Mouse (Mus musculus) right cerebral cortex, adult 18-20 months (tissue): ENCODE data around the gene Wdfy1.

Experiments used
- DNase-seq: peaks from one replicate; pipeline ENCODE4 v3.0.0; 2022; ENCODE audit warnings: mixed read lengths

Gene Wdfy1

DNA sequence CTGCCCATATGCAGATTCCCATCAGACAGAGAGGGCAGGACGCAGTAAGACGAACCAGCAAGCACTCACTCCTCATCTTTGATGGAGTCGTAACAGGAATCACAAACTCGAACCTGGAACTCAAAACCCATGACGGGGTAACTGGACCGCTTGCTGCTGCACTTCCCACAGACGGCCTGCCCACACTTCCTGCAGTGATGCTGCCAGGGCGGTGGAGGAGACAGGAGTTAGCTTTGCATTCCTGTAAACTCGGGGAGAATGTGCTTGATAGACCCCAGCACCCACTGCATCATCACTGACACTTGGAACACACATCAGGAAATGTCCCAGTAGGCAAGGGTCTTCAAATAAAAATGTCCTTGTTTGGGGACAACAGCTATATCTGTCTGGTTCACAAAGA is 68.6 kb downstream of the Wdfy1 start:
- DNase-seq, result peak; percentile 54

DNA sequence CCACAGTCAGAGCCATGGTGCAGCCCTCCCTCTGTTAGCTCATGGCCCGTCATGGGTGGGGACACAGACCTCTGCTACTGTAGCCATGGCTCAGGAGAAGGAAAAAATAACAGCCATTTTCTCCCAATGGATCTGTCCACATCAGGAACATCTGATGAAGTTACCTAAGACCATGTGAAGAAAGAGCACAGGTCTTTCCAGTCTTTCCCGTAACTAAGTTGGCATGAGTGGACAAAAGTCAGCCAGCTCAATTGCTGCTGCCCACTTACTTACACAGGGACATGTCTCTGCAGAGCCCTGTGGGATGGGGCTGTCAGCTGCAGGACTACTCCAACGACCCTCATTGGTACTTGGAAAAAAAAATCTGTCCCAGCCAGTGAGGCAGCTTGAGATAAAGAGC is 69.2 kb downstream of the Wdfy1 start:
- DNase-seq, result no peak

DNA sequence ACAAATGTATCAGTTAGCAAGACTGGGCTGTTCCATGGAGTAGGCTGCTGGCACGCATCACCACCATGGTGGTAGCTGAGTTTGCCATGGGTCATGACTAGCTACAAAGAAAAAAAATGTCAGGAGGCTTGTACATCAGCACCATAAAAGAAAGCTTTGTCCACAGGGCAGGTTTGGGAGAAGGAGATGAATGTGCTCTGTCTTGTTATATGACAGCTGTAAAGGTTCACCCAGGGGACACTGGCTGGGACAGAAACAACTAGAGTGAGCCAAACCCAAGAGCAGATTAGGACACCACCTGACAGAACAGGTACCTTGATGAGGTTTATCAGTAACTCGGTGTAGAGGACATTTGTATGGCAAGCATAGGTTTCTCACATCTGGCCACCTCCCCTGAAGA is 71.3 kb downstream of the Wdfy1 start:
- no peak for DNase-seq

DNA sequence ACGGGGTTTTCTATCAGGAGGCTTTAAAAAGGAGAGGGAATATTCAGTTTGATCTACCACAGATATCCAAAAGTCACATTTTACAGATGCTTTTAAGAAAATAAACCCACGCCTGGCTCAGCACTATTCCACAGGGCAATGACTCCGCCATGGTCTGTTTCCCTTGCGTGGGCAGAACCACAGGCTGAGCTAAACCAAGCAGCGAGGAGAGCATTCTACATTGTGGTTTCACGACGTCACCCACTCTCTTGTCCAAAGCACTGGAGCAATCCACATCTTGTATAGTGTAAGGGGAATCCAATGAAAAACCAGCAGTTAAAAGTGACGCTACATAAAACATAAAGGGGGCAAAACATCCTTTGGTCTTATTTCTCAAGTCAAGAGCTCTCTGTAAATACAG is 72.4 kb downstream of the Wdfy1 start:
- DNase-seq, result peak; percentile 32

DNA sequence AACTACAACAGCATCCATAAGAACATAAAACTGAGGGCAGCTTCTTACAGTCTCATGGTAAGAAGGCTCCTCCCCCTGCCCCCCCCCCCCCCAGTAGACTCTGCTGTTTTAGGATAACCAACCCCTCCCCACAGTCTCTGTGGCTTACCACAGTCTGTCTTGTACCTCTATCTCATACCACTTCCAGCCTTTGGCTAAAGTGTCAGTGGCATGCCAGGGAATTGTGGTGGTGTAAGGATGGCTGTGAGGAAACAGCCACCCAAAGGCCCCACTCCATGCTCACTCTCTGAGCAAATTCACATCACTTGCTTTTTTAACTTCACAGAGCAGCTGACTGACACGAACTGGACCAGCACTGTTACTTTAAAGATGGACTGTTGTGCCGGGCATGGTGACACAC is 77.4 kb downstream of the Wdfy1 start:
- no peak for DNase-seq

DNA sequence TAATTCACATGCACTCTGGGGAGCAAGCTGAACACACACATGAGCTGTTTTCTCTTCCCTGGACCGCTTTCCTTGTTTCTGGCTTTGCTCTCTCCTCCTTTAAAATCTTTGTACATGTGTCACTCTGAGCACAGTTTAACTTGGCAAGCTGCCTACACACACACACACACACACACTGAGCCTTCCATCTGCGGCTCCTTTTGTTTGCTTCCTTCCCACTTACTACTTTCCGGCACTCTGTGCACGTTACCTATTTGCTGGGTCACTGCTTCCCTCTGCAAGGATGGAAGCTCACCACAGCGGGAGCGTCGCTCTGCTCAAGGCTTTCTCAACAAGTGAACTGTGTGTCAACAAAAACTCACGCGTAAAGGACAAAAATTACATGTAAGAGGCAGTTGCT is 78.6 kb downstream of the Wdfy1 start:
- DNase-seq, result no peak

DNA sequence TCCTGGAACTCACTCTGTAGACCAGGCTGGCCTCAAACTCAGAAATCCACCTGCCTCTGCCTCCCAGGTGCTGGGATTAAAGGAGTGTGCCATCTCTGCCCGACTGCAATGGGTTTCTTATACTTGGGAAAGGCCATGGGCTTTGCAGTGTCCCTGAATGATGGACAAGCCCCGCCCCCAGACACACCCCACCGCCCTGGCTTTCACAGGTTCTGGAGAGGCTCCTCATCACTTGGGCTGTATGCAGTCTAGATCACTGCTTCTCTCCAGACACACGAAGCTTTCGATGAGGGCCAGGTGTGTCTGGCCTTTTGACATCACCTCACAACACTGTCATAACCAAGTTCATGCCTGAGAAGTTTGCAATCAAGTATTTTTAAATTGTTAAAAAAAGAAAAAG is 79.0 kb downstream of the Wdfy1 start:
- DNase-seq, result no peak

DNA sequence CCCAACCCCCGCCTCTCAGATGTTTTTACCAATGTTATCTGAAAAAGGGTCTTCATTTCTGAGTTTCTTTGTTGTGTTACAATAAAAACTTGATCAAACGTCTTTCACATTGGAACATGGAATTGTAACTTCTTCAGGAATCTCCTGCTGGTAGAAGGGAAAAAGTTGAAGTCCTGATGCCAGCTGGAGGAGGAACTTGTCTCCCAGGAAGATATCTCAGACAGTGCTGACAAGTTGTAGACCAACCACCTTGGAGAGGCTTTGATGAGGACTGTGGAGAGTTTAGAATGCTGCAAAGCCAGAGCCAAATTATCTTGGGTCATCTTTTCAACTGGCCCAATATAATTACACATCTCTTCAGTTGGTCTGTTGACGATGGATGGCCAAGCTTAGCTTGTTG is 83.5 kb downstream of the Wdfy1 start:
- no peak for DNase-seq

DNA sequence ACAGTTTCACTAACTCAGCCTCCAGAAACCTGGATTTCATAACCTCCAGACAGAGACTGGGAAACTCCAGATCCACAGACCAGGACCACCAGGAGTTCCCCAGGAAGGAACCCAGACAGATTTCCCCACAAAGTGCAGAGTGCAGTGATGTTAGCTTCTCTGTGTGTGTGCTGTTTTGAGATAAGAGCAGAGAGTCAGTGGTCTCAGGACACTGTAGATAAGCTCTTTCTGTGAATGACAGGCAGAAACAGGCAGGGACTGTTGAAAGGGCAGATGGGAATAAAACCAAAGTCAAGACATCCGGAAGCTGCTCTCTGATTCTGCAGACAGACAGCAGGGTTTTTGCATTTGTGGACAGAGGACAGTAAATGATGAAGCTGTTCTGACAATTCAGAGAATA is 88.7 kb downstream of the Wdfy1 start:
- DNase-seq, result no peak

DNA sequence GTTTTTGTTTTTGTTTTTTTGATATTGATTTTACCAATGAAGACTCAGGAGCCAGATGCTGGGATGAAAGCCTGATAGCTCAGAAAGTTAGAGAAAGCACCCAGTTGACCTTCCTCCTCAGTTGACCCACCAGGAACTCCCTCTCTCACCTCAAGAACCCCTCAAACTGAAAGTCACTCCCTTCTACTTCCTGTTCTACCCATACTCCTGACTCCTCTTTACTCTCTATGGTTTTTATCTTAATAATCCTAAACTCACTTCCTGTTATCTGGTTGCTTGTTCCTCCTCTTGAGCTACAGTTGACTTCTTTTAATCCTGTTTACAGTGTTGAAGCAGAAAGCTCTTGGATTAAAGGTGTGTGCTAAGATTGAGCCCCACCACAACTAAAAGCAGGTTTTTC is 91.9 kb downstream of the Wdfy1 start:
- DNase-seq, result no peak

DNA sequence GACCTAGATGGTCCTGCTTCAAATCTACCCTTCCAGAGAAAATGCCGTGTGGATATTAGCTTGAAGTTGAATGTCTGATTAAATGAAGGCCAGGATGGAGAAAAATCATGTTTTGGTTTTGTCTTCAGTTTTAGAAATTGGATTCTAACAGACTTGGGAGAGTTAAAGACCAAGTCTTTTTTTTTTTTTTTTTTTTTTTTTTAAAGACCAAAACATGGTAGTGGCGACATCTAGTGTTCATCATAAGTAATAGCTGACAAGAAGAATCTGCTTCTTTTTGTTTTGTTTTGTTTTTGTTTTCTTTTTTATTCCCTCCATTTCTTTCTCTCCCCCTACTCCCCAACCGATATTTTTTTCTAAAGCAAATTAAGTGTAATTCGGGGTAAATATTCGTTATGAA is 93.0 kb downstream of the Wdfy1 start:
- DNase-seq, result no peak

DNA sequence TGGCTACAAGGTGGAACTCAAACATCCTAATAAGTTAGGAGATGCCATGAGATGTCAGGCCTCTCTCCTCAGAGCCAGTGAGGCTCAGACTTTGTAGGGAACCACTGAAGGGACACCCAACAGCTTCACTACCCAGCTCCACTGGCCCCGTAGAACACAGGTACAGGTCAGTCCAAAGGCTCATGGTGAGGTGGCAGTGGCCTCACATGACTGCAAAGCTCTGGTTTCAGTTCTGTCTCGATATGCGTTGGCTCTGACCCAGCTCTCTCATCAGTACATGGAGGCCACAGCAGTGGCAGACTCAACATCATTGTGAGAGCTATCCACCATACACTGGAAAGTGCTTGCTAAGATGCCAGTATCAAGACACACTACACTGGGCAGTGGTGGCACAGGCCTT is 95.2 kb downstream of the Wdfy1 start:
- DNase-seq, result no peak

DNA sequence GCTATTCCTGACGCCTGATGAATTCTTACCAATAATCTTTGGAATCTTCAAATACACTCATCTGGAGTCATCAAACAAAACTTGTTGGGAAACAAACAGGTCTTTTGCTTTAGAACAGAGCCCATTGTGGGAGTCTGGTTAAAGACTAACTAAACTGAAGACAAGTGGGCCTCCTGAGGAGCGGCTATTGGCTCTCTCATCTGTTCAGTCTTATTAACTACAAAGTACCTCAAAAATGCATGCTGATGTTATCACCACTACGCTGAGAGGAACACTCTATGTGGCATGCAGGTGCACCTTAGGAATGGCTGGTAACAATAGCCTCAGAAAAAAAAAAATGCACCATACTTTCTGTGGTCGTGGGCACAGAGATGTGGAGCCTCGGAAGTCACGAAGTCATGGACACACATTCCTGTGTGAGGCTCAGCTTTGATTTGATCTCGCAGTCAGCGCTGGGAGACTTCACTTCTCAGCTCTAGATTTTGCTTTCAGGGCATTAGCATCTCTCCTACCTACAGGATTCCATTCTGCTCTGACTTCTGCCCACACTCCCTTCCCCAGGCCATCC is 97.7 kb downstream of the Wdfy1 start:
- no peak for DNase-seq

DNA sequence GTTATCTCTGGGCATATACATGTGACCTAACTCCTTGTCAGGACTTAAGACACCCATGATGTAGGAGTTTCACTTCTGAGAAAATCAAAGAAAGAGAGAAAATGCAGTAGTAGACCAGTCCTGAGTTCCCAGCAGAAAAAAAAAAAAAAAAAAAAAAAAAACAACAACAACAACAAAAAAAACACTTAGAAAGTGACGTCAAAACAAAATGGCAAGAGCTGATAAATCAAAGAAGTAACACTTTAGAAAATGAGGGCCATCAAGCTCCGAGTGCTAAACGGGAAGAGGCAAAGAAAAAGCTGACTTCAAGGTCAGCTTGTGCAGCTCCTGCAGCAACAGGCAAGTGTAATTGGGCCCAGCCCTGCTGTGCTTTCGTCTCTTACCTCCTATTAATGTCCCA is 100.2 kb downstream of the Wdfy1 start:
- no peak for DNase-seq

DNA sequence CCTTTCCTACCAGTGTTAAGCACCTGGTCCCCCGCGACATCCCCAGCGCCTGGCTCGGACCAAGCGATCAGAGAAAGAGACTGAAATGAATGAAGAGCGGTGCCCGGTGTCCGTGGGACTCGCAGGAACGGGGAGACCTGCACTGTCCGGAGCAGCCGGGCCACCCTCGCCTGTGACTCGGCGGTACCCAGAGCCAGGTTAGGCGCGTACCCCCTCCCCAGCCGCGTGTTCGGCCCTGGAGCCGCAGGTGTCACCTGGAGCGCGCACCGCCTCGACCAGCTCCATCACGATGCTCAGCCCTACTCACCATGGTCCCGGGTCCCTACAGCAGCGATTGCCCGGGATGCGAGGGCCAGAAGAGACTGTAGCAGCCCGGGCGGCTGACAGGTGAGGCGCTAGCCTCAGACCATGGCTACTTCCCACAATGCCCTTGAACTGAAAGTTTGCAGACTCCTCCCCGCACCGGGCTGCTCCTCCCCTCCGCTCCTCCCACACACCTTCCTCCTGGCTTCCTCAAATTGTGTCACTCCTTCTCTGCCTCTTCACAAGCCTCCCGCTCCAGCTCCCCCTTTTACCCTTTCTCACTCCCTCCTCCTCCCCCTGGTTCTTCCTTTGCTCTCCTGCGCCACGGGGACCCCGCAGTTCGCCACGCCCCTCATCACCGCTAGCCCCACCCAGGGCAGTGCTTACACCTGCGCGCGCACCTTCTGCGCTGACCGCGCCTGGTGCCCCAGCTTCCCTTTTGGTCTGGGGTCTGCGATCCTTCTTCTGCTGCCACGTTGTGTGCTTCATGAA is 104.2 kb downstream of the Wdfy1 start, which contains the start of gene Ap1s3:
TSS of gene Ap1s3 (minus strand) at position 430 of the 795 bp plus-strand sequence.
- peak; percentile 65 for DNase-seq

DNA sequence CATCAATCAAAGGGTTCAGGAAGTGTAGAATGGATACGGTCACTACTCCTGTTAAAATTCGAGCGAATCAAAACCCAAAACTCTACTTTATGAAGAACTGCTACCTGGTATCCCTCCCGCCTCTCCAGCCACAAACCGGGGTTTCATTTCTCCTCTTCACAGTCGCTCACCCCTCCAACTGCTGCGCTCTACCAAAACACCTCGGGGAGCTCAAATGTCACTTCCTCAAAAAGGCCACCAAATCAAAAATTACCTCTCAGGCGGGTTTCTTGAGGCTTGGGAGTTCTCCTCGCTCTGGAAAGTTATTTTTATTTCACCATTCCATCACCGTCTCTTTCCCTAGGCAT is 104.8 kb downstream of the Wdfy1 start:
- no peak for DNase-seq

DNA sequence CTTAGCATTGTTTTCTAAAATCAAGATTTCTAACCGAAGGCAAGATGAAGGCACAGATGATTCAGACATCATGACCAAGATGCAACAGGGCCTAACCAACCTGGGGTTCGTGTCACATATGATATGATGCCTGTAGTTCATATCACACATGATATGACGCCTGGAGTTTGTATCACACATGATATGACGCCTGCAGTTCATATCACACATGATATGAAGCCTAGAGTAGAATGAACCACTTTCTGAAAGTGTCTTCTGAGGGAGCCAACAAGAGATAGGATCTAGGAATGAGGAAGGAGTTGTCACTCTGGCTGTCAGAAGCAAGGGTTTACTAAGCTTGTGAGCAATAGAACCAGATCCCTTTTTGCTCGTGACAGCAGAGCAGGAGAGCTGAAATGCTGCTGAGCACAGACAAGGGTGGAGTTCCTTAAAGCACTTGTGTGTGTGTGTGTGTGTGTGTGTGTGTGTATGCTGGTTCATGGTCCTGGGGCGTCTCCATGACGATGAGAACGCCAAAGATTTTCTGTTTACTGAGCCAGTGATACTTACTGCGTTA is 106.4 kb downstream of the Wdfy1 start:
- DNase-seq, result no peak

DNA sequence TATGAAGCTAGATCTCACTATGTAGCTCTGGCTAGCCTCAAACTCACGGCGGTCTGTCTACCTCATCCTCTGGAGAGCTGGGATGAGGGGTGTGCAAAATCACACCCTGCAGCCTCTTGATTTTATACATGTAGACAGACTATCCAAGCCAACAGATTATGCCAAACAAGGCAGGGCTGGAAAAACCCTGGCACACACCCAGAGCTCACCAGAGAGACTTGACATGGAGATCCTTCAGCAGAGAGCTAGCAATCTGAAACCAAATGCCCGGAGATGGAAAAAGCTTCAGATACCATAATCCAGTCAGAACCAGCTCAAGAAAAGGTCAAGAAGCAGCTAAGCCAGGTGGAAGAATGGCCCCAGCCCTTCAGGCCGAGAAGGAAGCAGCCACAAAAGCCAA is 111.0 kb downstream of the Wdfy1 start:
- no peak for DNase-seq

DNA sequence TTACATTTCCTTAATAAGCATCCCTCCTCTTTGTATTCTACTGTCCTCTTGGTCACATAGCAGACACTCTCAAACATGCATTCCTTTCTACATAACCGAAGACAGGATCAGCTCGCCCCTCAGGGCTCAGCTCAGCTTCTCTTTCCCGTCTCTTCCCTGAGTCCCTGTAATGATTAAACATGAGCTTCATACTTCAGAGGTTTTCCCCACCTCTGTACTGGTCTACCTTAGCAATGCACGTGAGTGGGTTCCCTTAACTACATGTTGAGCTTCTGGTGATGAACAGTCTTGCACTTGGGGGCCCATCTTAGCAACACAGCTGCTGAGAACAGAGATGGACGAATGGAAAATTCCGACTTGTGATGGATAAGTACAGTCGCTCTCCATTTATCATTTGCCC is 116.3 kb downstream of the Wdfy1 start:
- no peak for DNase-seq

DNA sequence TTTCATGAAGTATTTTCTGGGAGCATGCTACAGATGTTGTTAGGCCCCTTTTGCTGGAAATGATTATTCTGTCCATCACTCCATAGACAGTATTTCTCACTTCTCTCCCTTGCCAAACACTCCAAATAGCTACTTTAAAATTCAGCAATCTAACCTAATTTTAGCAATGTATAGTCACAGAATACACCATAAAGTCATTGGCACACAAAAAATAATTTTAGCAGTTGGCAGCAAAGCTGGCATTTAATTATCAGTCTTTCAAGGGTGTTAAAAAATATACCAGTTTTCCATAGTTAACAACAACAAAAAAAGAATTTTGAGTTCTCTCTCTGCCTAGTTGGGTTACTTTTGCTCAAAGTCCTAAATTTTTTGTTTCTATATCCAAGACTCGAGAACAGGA is 118.5 kb downstream of the Wdfy1 start:
- DNase-seq, result no peak

DNA sequence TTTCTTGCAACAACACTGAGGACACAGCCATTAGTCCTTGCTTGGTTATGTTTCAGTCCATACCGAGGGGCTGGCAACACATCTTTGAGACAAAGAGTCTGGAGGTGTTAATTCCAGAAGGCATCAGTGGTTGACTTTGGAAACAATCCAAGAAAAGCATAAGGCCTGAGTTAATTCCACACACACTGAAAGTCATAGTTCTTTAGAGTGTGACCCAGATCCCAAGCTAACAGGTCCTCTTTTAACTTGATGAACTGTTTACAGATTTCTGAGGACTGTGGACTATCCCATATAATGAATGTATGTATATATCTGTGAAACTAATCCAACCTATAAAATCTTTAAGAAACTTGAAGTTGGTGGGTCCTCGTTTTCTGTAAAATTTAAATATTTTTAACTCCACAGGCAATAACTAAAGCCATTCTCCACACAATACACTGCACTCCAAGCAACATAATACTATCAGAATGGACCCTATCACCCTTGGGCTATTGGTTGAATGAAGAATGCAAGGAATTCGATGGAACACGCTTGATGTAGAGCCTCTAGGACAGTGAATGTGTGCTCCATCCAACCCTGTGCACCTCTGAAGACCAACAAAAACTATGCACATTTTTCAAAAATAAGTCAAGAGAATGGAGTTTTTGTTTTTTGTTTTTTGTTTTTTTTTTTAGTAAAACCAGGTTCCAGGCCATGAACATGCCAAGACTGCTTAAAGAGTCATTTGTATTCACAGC is 120.0 kb downstream of the Wdfy1 start:
- DNase-seq, result no peak

DNA sequence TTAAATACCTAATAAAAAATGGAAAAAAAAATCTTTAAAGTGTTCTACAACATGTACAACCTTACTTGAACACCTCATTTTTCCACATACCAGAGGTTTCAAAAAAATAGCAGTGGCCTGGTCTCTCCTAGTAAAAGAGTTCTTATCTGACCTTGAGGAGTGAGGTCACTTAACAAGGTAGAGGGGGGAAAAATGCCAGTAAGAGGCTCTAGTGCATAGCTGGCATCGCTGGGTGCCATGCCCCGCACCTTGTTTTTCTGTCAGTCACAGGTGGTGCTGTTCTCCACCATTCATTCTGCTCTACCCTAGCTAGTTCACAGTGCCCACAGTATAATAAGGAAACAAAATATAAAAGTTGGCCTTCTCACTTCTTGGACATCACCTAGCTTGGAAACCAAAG is 121.0 kb downstream of the Wdfy1 start:
- no peak for DNase-seq
